Mouse (Mus musculus): ENCODE measurements around the gene Papss2. TPM values are rescaled to one million over a fixed set of nuclear protein-coding genes. Genes with fewer than 3 reads are reported as not detected.

Gene Papss2
- total and polyA plus RNA-seq, 2 experiments = 75.1 to 223 TPM

DNA sequence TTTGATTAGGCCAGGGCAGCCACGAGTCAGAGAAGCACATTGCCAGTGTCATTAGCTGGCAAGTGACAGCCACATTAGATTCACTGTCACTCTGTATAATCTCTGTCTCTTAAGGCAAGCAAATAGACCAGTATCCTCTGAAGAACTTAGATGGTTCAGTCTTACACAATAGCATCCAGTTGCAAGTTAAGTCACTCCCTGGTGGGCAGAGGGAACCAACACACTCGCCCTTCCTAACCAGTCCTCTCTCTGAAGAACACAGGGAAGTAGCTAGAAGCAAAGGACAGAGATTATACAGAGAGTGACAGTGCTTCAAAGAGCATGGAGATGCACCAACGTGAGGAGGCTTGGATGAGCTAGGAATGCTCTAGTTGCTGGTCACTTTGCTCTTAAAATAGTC lies 42.3 kb upstream of the Papss2 start:
- H3K27ac ChIP-seq (replicated peaks; ENCODE audit: insufficient read depth, low read depth, low read length) = no peak overlapping the region
- WGBS = 66% methylated on average over 3 of the region's 3 CpGs
- TF ChIP-seq POLR2A (IDR thresholded peaks at IDR 0.05; ENCODE audit: extremely low read depth, insufficient read depth, low read length) (no peak), CTCF (IDR thresholded peaks at IDR 0.05; ENCODE audit: low read depth, low read length) (no peak)
- H3K9ac ChIP-seq (ENCODE audit: low read depth, low read length) = no peak overlapping the region
- H3K27me3 ChIP-seq (ENCODE audit: control insufficient read depth, insufficient read depth, low read length) = no peaks in the 10 kb centered on the region
- no peaks in the 10 kb centered on the region for H3K36me3 ChIP-seq (ENCODE audit: control insufficient read depth, insufficient read depth, low read length)
- no peaks in the 10 kb centered on the region for H3K79me2 ChIP-seq (ENCODE audit: control insufficient read depth, insufficient read depth, low read length)
- no peak for DNase-seq (ENCODE audit: extremely low read depth, low read depth, low spot score)
- H3K4me1 ChIP-seq (ENCODE audit: control insufficient read depth, insufficient read depth, low read length) = peaks cover 9% of the 10 kb centered on the region
- no peak overlapping the region for H3K4me3 ChIP-seq (ENCODE audit: insufficient read depth, low read depth, low read length)

DNA sequence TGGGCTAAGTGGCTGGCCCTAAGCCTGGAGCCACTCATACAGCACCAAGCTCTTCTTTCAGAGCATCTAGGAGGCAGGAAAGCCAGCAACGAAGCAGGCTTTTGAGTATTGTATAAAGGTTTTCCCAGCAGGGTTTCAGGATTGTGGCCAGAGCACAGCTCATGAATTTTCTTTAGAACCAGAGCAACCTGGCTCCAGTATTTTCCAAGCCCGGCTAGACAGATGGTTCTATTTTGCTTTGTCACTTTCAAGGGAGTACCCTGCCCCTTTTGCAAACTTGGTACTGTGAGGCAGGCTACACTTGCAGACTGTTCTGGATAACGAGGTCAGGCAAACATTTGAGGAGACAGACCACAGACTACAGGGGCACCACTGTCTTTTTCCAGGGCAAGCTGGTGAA lies 40.3 kb upstream of the Papss2 start:
- H3K4me1 ChIP-seq (ENCODE audit: control insufficient read depth, insufficient read depth, low read length) = peaks cover 12% of the 10 kb centered on the region
- H3K27me3 ChIP-seq (ENCODE audit: control insufficient read depth, insufficient read depth, low read length) = no peaks in the 10 kb centered on the region
- no peaks in the 10 kb centered on the region for H3K79me2 ChIP-seq (ENCODE audit: control insufficient read depth, insufficient read depth, low read length)
- H3K36me3 ChIP-seq (ENCODE audit: control insufficient read depth, insufficient read depth, low read length) = no peaks in the 10 kb centered on the region
- no peak for TF ChIP-seq CTCF (IDR thresholded peaks at IDR 0.05; ENCODE audit: low read depth, low read length)
- no peak for TF ChIP-seq POLR2A (IDR thresholded peaks at IDR 0.05; ENCODE audit: extremely low read depth, insufficient read depth, low read length)
- no peak for DNase-seq (ENCODE audit: extremely low read depth, low read depth, low spot score)
- 74% methylated on average over 3 of the region's 3 CpGs for WGBS
- H3K4me3 ChIP-seq (ENCODE audit: insufficient read depth, low read depth, low read length) = no peak overlapping the region
- H3K27ac ChIP-seq (replicated peaks; ENCODE audit: insufficient read depth, low read depth, low read length) = no peak overlapping the region
- no peak overlapping the region for H3K9ac ChIP-seq (ENCODE audit: low read depth, low read length)

DNA sequence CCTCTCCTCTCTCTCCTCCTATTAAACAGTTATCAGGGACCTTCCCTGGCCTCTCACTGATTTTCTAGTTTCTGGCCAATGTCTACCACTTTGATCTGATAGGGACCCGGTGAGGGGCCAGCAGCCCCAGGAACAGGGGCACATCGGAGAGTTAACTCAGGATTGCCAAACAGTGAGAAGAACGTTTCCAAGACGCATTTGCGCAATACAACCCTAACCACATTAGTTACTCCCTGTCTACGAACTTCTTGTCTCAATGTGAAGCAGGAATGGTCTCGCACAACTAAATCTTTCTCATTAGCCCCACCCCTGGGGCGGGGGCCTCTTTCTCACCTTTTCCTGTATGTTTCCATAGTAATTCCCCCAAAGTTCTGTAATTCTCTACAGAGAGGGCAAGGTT lies 28.6 kb upstream of the Papss2 start:
- no peak for TF ChIP-seq POLR2A (IDR thresholded peaks at IDR 0.05; ENCODE audit: extremely low read depth, insufficient read depth, low read length)
- TF ChIP-seq CTCF (IDR thresholded peaks at IDR 0.05; ENCODE audit: low read depth, low read length) = no peak
- Histone ChIP-seq H3K27ac (replicated peaks; ENCODE audit: insufficient read depth, low read depth, low read length) (no peak overlapping the region), H3K4me1 (ENCODE audit: control insufficient read depth, insufficient read depth, low read length) (0 out of 2 replicates have a peak, but pooled peaks cover 2% of the 10 kb centered on the region), H3K79me2 (ENCODE audit: control insufficient read depth, insufficient read depth, low read length) (no peaks in the 10 kb centered on the region), H3K9ac (ENCODE audit: low read depth, low read length) (no peak overlapping the region), H3K4me3 (ENCODE audit: insufficient read depth, low read depth, low read length) (no peak overlapping the region), H3K36me3 (ENCODE audit: control insufficient read depth, insufficient read depth, low read length) (no peaks in the 10 kb centered on the region), H3K27me3 (ENCODE audit: control insufficient read depth, insufficient read depth, low read length) (no peaks in the 10 kb centered on the region)
- 62% methylated on average over 8 of the region's 8 CpGs for WGBS
- no peak for DNase-seq (ENCODE audit: extremely low read depth, low read depth, low spot score)

DNA sequence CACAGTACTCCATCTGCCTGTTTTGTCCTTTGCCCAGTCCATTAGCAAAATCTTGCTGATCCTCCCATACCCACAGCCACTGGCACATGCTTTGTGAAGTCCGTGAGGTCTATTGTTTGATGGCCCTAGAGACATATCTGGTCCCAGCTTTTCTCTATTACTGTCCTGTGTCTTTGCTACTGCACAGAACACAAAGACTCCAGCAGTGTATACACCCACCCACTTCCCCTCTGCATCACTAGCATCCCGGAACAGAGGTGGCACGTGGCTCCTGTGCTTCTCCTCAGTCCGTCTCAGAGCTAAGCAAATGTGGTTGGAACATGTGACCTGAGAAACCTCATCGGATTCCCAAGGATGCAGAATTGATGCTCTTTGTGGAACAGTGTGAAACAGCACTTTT lies 28.1 kb upstream of the Papss2 start:
- Histone ChIP-seq H3K9ac (ENCODE audit: low read depth, low read length) (no peak overlapping the region), H3K79me2 (ENCODE audit: control insufficient read depth, insufficient read depth, low read length) (no peaks in the 10 kb centered on the region), H3K36me3 (ENCODE audit: control insufficient read depth, insufficient read depth, low read length) (no peaks in the 10 kb centered on the region), H3K4me1 (ENCODE audit: control insufficient read depth, insufficient read depth, low read length) (0 out of 2 replicates have a peak, but pooled peaks cover 2% of the 10 kb centered on the region), H3K4me3 (ENCODE audit: insufficient read depth, low read depth, low read length) (no peak overlapping the region), H3K27ac (replicated peaks; ENCODE audit: insufficient read depth, low read depth, low read length) (no peak overlapping the region), H3K27me3 (ENCODE audit: control insufficient read depth, insufficient read depth, low read length) (no peaks in the 10 kb centered on the region)
- no peak for DNase-seq (ENCODE audit: extremely low read depth, low read depth, low spot score)
- 95% methylated on average over 5 of the region's 5 CpGs for WGBS
- TF ChIP-seq POLR2A (IDR thresholded peaks at IDR 0.05; ENCODE audit: extremely low read depth, insufficient read depth, low read length) = no peak
- TF ChIP-seq CTCF (IDR thresholded peaks at IDR 0.05; ENCODE audit: low read depth, low read length) = no peak

DNA sequence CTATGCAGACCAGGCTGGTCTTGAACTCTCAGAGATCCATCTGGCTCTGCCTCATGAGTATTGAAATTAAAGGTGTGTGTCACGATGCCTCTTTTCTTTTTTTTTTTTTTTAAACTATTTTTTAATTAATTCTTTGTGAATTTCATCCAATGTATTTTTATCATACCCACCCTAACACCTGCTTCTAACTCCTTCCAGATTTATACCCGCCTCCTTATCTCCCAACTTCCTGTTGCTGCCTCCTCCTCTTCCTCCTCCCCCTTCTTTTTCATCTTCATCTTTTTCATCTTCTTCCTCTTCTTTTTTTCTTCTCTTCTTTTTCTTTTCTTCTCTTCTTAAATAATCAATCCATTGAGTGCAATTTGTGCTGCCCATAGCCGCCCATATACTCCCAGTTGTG lies 27.1 kb upstream of the Papss2 start:
- Histone ChIP-seq H3K36me3 (ENCODE audit: control insufficient read depth, insufficient read depth, low read length) (no peaks in the 10 kb centered on the region), H3K27ac (replicated peaks; ENCODE audit: insufficient read depth, low read depth, low read length) (no peak overlapping the region), H3K9ac (ENCODE audit: low read depth, low read length) (no peak overlapping the region), H3K4me3 (ENCODE audit: insufficient read depth, low read depth, low read length) (no peak overlapping the region), H3K27me3 (ENCODE audit: control insufficient read depth, insufficient read depth, low read length) (no peaks in the 10 kb centered on the region), H3K4me1 (ENCODE audit: control insufficient read depth, insufficient read depth, low read length) (peaks cover 9% of the 10 kb centered on the region), H3K79me2 (ENCODE audit: control insufficient read depth, insufficient read depth, low read length) (no peaks in the 10 kb centered on the region)
- WGBS = 90% methylated on average over 3 of the region's 3 CpGs
- no peak for TF ChIP-seq POLR2A (IDR thresholded peaks at IDR 0.05; ENCODE audit: extremely low read depth, insufficient read depth, low read length)
- TF ChIP-seq CTCF (IDR thresholded peaks at IDR 0.05; ENCODE audit: low read depth, low read length) = no peak
- DNase-seq (ENCODE audit: extremely low read depth, low read depth, low spot score) = no peak

DNA sequence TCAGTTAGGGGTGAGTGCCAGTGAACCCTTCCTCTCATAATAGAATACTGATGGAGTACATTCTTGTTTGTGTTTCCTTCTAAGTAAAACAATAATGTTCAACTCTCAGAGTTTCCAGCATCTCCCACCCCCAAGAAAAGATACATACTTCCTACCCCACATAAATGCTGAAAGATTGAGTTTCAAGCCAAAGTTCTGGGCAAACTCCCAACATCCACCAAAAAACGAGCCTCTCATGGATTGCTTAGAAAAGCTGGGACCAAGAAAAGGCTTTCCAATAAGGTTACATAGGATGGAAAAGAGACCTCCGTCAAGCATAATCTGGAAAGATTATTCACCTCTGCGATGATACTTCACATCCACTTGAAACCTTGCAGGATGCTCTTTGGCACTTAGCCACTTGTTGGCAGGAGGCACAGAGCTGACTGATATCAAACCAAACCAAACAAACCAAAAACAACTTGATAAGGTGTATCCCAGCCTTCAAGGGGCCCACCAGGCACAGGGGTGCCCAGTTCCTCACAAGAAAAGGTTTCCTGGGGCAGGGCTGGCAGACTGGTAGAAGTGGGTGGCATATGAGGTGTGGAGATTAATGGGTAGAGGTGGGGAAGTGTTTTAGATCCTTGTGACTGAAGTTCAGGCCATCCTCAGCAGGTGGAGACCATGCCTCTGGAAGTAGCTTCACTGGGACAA lies 26.5 kb upstream of the Papss2 start:
- no peaks in the 10 kb centered on the region for H3K79me2 ChIP-seq (ENCODE audit: control insufficient read depth, insufficient read depth, low read length)
- no peak overlapping the region for H3K4me3 ChIP-seq (ENCODE audit: insufficient read depth, low read depth, low read length)
- DNase-seq (ENCODE audit: extremely low read depth, low read depth, low spot score) = peak; percentile 47
- no peak for TF ChIP-seq POLR2A (IDR thresholded peaks at IDR 0.05; ENCODE audit: extremely low read depth, insufficient read depth, low read length)
- no peak for TF ChIP-seq CTCF (IDR thresholded peaks at IDR 0.05; ENCODE audit: low read depth, low read length)
- H3K9ac ChIP-seq (ENCODE audit: low read depth, low read length) = no peak overlapping the region
- peaks cover 9% of the 10 kb centered on the region for H3K4me1 ChIP-seq (ENCODE audit: control insufficient read depth, insufficient read depth, low read length)
- no peaks in the 10 kb centered on the region for H3K36me3 ChIP-seq (ENCODE audit: control insufficient read depth, insufficient read depth, low read length)
- no peaks in the 10 kb centered on the region for H3K27me3 ChIP-seq (ENCODE audit: control insufficient read depth, insufficient read depth, low read length)
- H3K27ac ChIP-seq (replicated peaks; ENCODE audit: insufficient read depth, low read depth, low read length) = no peak overlapping the region
- WGBS = 26% methylated on average over 3 of the region's 3 CpGs

All from liver, adult 2 months (tissue).